Mouse (Mus musculus) embryonic facial prominence, embryonic 12.5 days (tissue): ENCODE data around the gene Gm813. TPM values are rescaled to one million over a fixed set of nuclear protein-coding genes. Genes with fewer than 3 reads are reported as not detected.
"Not testable (repeated sequence)": the region's sequence is repeated elsewhere in the genome, so short reads cannot be mapped to it uniquely, and the experiment has no call there.

Source experiments
- ATAC-seq: fragments of 200-750 bp; cut with Nextera tagmentation; 2 replicates; pipeline ENCODE4 v1.8.0; 2017; ENCODE audit not compliant: insufficient number of reproducible peaks, insufficient read depth, low FRiP score, low TSS enrichment
- H3K27ac ChIP-seq: fragments of 300-500 bp; sonication (generic); 2 replicates; pipeline ENCODE4 v1.5.1; 2016; ENCODE audit warnings: mild to moderate bottlenecking
- H3K27me3 ChIP-seq: fragments of 300-500 bp; sonication (generic); 2 replicates; pipeline ENCODE4 v1.6.1; 2016; ENCODE audit warnings: mild to moderate bottlenecking, moderate library complexity
- H3K36me3 ChIP-seq: fragments of 300-500 bp; sonication (generic); 2 replicates; pipeline ENCODE4 v1.6.1; 2016; ENCODE audit warnings: mild to moderate bottlenecking
- H3K4me1 ChIP-seq: fragments of 300-500 bp; sonication (generic); 2 replicates; pipeline ENCODE4 v1.6.1; 2016
- H3K4me2 ChIP-seq: fragments of 300-500 bp; sonication (generic); replicated peaks from 2 replicates; pipeline ENCODE4 v1.6.1; 2016; ENCODE audit warnings: mild to moderate bottlenecking, moderate library complexity
- H3K4me3 ChIP-seq: fragments of 300-500 bp; sonication (generic); 2 replicates; pipeline ENCODE4 v1.5.1; 2016; ENCODE audit warnings: mild to moderate bottlenecking
- H3K9ac ChIP-seq: fragments of 300-500 bp; sonication (generic); 2 replicates; pipeline ENCODE4 v1.6.1; 2016; ENCODE audit warnings: mild to moderate bottlenecking, moderate library complexity
- H3K9me3 ChIP-seq: fragments of 300-500 bp; sonication (generic); 2 replicates; pipeline ENCODE4 v1.6.1; 2016; ENCODE audit warnings: mild to moderate bottlenecking, moderate library complexity
- WGBS: fragments of 180-500 bp; shearing (Covaris S2); methylation state at CpG from one replicate; pipeline ENCODE4 v1.1.7; 2016; 5-methylcytosine and 5-hydroxymethylcytosine counted together
- polyA plus RNA-seq: library from polyadenylated mRNA; unstranded; fragments of >200 nt; fragmentation: Nextera tagmentation; extraction: Ambion mirVana; gene quantifications from 2 replicates; pipeline ENCODE4 v1.2.1, GENCODE M21; 2016

Gm813 gene
- not detected in 2 replicates for polyA plus RNA-seq

GRCm38 (mm10) chr16:58616878-58617277 is at the start of gene Gm813:
TSS of gene Gm813 (minus strand) at chr16:58616978.
- ATAC-seq = no peak
- H3K4me1 ChIP-seq = no peaks in the 10 kb centered on the region
- no peak within 1 kb of the TSS for H3K9ac ChIP-seq
- H3K9me3 ChIP-seq = no peaks in the 10 kb centered on the region
- 86% methylated on average over 6 of the region's 6 CpGs for WGBS
- H3K27me3 ChIP-seq = no peaks in the 10 kb centered on the region
- no peak within 1 kb of the TSS for H3K27ac ChIP-seq
- no peak within 1 kb of the TSS for H3K4me3 ChIP-seq
- no peak within 1 kb of the TSS for H3K4me2 ChIP-seq
- no peaks in the 10 kb centered on the region for H3K36me3 ChIP-seq

GRCm38 (mm10) chr16:58665137-58665536 is 48.4 kb upstream of the Gm813 start:
- not testable (repeated sequence) for H3K4me1 ChIP-seq, H3K4me2 ChIP-seq, H3K36me3 ChIP-seq, H3K27me3 ChIP-seq, H3K4me3 ChIP-seq, H3K9me3 ChIP-seq, H3K9ac ChIP-seq, H3K27ac ChIP-seq, ATAC-seq

GRCm38 (mm10) chr16:58663816-58664215 is 47.0 kb upstream of the Gm813 start:
- no peak overlapping the region for H3K9ac ChIP-seq
- H3K4me1 ChIP-seq = no peaks in the 10 kb centered on the region
- H3K36me3 ChIP-seq = no peaks in the 10 kb centered on the region
- H3K27ac ChIP-seq = no peak overlapping the region
- H3K4me3 ChIP-seq = no peak overlapping the region
- H3K9me3 ChIP-seq = no peaks in the 10 kb centered on the region
- 80% methylated on average over 2 of the region's 2 CpGs for WGBS
- no peaks in the 10 kb centered on the region for H3K27me3 ChIP-seq
- no peak for ATAC-seq
- no peak overlapping the region for H3K4me2 ChIP-seq

- H3K4me1 ChIP-seq = no peaks in the 10 kb centered on the region
- 68% methylated on average over 5 of the region's 5 CpGs for WGBS
- no peak overlapping the region for H3K27ac ChIP-seq
- no peak overlapping the region for H3K4me3 ChIP-seq
- no peak overlapping the region for H3K4me2 ChIP-seq
- no peaks in the 10 kb centered on the region for H3K9me3 ChIP-seq
- no peaks in the 10 kb centered on the region for H3K36me3 ChIP-seq
- no peaks in the 10 kb centered on the region for H3K27me3 ChIP-seq
- ATAC-seq = no peak
- no peak overlapping the region for H3K9ac ChIP-seq
Observed at GRCm38 (mm10) chr16:58663021-58663420, 46.2 kb upstream of the Gm813 start.

DNA sequence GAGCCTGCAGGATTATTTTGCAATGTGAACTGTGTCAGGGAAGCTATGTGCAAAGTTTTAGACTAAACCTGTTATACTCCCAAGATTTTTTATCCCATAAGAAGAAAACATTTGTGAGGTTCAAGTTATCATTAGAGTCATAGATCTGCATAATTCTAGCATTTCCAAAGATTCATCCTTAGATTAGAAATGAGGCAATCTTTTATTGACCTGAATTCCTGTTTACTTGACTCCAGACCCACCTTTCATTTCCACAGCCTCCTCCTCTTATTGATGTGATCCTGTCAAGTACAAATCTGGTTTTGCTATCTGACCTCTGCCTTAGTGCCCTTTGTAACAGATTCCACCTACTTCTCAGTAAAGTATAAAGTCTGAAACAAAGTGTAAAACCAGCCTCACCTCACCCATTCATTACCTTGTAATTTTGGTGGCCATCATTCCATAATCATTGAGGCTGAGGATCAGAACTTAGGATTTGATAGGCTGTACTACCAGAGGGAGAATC is 45.6 kb upstream of the Gm813 start:
- Histone ChIP-seq H3K4me3 (no peak overlapping the region), H3K4me1 (no peaks in the 10 kb centered on the region), H3K9me3 (no peaks in the 10 kb centered on the region), H3K36me3 (no peaks in the 10 kb centered on the region), H3K27ac (no peak overlapping the region), H3K9ac (no peak overlapping the region), H3K4me2 (no peak overlapping the region), H3K27me3 (no peaks in the 10 kb centered on the region)
- no peak for ATAC-seq

DNA sequence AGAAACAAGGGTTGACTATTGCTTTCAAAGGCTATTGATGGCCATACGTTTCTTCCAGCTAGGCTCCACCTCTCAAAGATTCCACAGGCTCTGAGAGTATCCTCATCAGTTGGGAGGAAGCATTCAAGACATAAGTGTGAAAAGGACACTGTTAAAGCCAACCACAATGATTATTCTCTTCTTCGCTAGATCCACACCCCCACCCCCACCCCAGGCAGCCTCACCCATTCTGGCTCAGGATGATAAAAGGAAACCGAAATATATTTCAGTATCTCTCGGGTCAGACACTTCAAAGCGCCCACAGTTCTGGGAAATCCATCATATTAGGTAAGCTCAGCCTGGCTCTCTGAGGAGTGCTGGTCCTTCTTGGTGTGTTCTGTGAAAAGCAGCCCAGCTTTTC is 45.0 kb upstream of the Gm813 start:
- Histone ChIP-seq H3K9me3 (no peaks in the 10 kb centered on the region), H3K36me3 (no peaks in the 10 kb centered on the region), H3K27ac (no peak overlapping the region), H3K4me3 (no peak overlapping the region), H3K4me2 (no peak overlapping the region), H3K4me1 (no peaks in the 10 kb centered on the region), H3K9ac (no peak overlapping the region), H3K27me3 (no peaks in the 10 kb centered on the region)
- WGBS = 84% methylated on average over 5 of the region's 5 CpGs
- no peak for ATAC-seq

- H3K36me3 ChIP-seq = no peaks in the 10 kb centered on the region
- H3K27ac ChIP-seq = no peak overlapping the region
- H3K4me2 ChIP-seq = no peak overlapping the region
- H3K4me3 ChIP-seq = no peak overlapping the region
- no peaks in the 10 kb centered on the region for H3K9me3 ChIP-seq
- no peak overlapping the region for H3K9ac ChIP-seq
- WGBS = 83% methylated on average over 6 of the region's 6 CpGs
- no peak for ATAC-seq
- no peaks in the 10 kb centered on the region for H3K4me1 ChIP-seq
- no peaks in the 10 kb centered on the region for H3K27me3 ChIP-seq
Observed at GRCm38 (mm10) chr16:58658668-58659067, 41.9 kb upstream of the Gm813 start.

- no peak overlapping the region for H3K4me3 ChIP-seq
- H3K9me3 ChIP-seq = no peaks in the 10 kb centered on the region
- no peaks in the 10 kb centered on the region for H3K4me1 ChIP-seq
- H3K9ac ChIP-seq = no peak overlapping the region
- H3K27me3 ChIP-seq = no peaks in the 10 kb centered on the region
- no peak overlapping the region for H3K4me2 ChIP-seq
- H3K27ac ChIP-seq = no peak overlapping the region
- WGBS = 80% methylated on average over 4 of the region's 4 CpGs
- no peaks in the 10 kb centered on the region for H3K36me3 ChIP-seq
- no peak for ATAC-seq
Observed at GRCm38 (mm10) chr16:58656526-58656925, 39.7 kb upstream of the Gm813 start.

- H3K9ac ChIP-seq = no peak overlapping the region
- H3K9me3 ChIP-seq = no peaks in the 10 kb centered on the region
- H3K4me2 ChIP-seq = no peak overlapping the region
- no peaks in the 10 kb centered on the region for H3K27me3 ChIP-seq
- H3K4me3 ChIP-seq = no peak overlapping the region
- no peak for ATAC-seq
- H3K27ac ChIP-seq = no peak overlapping the region
- H3K4me1 ChIP-seq = no peaks in the 10 kb centered on the region
- no peaks in the 10 kb centered on the region for H3K36me3 ChIP-seq
Observed at GRCm38 (mm10) chr16:58655751-58656150, 39.0 kb upstream of the Gm813 start.

GRCm38 (mm10) chr16:58649979-58650378 is 33.2 kb upstream of the Gm813 start:
- no peak for ATAC-seq
- Histone ChIP-seq H3K27ac (no peak overlapping the region), H3K27me3 (no peaks in the 10 kb centered on the region), H3K4me2 (no peak overlapping the region), H3K4me1 (no peaks in the 10 kb centered on the region), H3K36me3 (no peaks in the 10 kb centered on the region), H3K4me3 (no peak overlapping the region), H3K9ac (no peak overlapping the region), H3K9me3 (no peaks in the 10 kb centered on the region)
- 93% methylated on average over 10 of the region's 10 CpGs for WGBS

GRCm38 (mm10) chr16:58638689-58639175 is 22.0 kb upstream of the Gm813 start, which contains the start of gene E330017A01Rik:
TSS of gene E330017A01Rik (minus strand) at chr16:58638739.
- no peaks in the 10 kb centered on the region for H3K4me1 ChIP-seq
- H3K4me3 ChIP-seq = no peak within 1 kb of the TSS
- no peaks in the 10 kb centered on the region for H3K36me3 ChIP-seq
- ATAC-seq = no peak
- H3K27me3 ChIP-seq = no peaks in the 10 kb centered on the region
- H3K9me3 ChIP-seq = no peaks in the 10 kb centered on the region
- H3K9ac ChIP-seq = no peak within 1 kb of the TSS
- WGBS = 82% methylated on average over 3 of the region's 3 CpGs
- no peak within 1 kb of the TSS for H3K27ac ChIP-seq
- H3K4me2 ChIP-seq = no peak within 1 kb of the TSS

DNA sequence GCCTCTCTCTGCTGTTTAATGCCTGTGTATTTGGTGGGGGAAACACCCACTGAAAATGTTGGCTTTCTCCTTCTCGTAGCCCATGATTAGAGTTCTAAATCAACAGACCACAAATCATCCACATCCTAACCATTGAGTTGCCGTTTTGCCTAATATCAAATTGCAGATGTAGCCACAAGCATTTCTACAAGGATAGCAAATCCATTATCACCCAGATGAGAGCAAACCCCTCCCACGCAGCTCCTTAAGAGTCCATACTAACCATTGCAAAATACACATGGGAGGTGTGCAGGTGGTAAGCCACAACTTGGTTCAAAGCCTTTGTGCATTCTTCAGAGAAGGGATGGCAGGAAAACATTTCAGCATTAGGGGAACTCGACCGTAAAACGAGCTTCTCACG is 21.2 kb upstream of the Gm813 start:
- Histone ChIP-seq H3K27me3 (no peaks in the 10 kb centered on the region), H3K4me2 (no peak overlapping the region), H3K9ac (no peak overlapping the region), H3K27ac (no peak overlapping the region), H3K9me3 (no peaks in the 10 kb centered on the region), H3K36me3 (no peaks in the 10 kb centered on the region), H3K4me1 (no peaks in the 10 kb centered on the region), H3K4me3 (no peak overlapping the region)
- ATAC-seq = no peak
- WGBS = 72% methylated on average over 7 of the region's 7 CpGs

DNA sequence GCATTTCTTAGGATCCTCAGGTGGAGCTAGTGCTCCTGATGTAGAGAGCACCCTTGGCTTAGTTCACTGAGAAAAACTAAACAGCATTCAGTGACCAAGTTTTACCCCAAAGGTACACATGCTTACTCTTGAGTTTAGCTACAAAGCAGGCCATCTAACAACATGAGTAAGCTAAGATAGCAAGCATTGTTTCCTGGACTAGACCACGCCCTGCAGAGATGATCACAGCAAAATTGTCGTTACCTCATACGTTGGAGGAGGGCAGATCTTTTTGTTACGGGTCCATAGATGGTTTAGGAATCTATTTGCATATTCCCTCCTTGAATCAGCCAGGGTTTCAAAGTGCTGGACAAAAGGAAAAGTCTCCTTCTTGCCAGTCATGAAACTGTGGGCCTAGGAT is 20.7 kb upstream of the Gm813 start:
- Histone ChIP-seq H3K36me3 (no peaks in the 10 kb centered on the region), H3K4me3 (no peak overlapping the region), H3K27ac (no peak overlapping the region), H3K9ac (no peak overlapping the region), H3K9me3 (no peaks in the 10 kb centered on the region), H3K4me2 (no peak overlapping the region), H3K4me1 (no peaks in the 10 kb centered on the region), H3K27me3 (no peaks in the 10 kb centered on the region)
- WGBS = 82% methylated on average over 4 of the region's 4 CpGs
- no peak for ATAC-seq
